Mouse (Mus musculus): ENCODE measurements at regions not wholly inside any gene's neighbourhood (a gene's known extent, or its start where the extent isn't known, plus 50 kb on each side); places are given as distances from the start of the nearest gene placed in this dataset.

- no peak for DNase-seq (ENCODE audit: extremely low spot score in 1 of 2, low spot score in 2 of 2)
- intact Hi-C loops (cut with DNase I): no loop called here
Observed at GRCm38 (mm10) chr5:26338191-26338590, 80.7 kb downstream of the Gm7361 start.

GRCm38 (mm10) chr5:26339266-26339665 lies 81.8 kb downstream of the Gm7361 start:
- no peak for DNase-seq (ENCODE audit: extremely low spot score in 1 of 2, low spot score in 2 of 2)
- intact Hi-C loops (cut with DNase I): no loop called here

GRCm38 (mm10) chr5:26355156-26355555 lies 97.7 kb downstream of the Gm7361 start:
- no peak for DNase-seq (ENCODE audit: extremely low spot score in 1 of 2, low spot score in 2 of 2)
- intact Hi-C loops (cut with DNase I): no loop called here

DNA sequence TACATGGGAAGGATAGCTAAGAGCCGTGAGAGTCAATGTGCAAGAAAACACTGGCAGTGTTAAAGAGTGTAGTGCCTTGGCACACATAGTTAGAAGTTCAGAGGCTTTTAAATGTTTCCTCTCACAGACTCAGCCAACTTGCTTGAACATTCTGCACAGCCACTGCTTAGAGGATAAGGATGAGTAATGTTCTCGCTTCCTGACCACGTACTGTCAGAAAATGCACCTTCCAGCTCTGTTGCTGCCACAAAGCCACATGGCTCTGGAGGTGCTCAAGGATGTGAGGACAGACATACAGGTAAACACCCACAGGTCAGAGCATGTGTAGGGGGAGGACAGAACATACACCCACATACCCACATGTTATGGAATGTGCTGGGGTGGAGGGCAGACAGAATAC lies 101.6 kb downstream of the Gm7361 start:
- DNase-seq (ENCODE audit: extremely low spot score in 1 of 2, low spot score in 2 of 2): no peak

DNA sequence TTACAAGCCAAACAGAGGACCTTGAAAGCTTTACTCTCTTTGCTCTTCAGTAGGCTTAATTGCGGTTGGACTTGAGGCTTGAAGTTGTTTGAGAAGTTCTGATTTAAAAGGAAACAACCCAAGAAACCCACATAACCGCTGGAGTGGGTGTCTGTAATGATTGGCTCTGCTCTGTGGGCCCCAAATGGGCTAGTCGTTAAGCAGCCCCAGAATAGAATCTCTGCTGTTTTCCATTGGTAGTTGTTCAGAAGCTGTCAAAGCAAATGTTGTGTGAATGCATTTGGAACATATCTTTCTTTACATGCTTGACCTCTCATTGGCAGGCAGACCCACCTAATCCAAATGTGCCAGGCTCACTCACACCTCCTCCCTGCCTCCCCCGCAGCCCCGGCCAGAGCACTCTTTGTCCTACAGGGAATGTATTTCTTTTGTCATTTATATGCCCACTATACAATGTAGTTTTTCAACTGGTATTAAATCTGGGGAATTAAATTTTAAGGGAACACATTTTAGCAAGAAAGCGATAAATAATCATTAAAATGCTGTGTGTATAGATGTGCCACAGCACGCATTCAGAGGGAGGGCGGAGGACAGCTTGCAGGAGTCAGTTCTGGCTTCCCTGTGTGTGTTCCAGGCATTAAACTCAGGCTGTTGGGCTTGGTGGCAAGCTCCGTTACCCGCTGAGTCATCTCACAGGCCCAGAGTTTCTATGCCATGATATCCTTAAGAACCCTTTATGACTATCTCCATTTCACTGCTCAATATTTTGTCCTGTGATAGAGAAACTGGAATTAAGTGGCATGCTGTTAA lies 116.9 kb downstream of the Gm7361 start:
- no peak for DNase-seq (ENCODE audit: extremely low spot score in 1 of 2, low spot score in 2 of 2)

More for the DNA sequence above, 101.6 kb downstream of the Gm7361 start:
- intact Hi-C loops (cut with DNase I): no loop called here

DNA sequence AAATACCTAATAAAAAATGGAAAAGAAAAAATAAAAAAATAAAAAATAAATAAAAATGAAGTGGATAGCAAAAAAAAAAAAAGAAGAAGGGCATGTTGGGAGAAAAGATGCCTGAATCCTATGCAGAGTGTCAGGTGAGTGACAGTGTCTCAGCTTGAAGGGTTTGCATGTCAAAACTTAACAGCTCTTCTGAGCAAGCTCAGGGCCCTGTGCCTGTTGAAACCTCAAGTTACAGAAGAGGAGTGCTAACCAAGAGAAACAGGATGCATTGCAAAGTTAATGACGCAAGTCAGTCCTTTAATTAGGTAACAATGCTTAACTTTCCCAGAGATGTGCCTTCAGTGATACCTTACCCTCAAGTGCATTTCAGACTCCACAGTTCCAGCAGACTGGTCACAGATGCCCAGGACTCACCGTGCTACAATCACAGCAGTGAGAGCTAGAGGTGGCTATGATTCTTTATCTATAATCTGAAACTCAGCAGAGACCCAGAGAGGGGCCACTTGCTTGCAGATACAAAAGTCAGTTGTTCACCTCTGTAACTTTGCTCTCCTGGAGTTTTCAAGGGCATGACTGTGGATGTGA lies 149.7 kb downstream of the Gm7361 start:
- DNase-seq (ENCODE audit: extremely low spot score in 1 of 2, low spot score in 2 of 2): no peak
- intact Hi-C loops (cut with DNase I): no loop called here

More for the DNA sequence above, 116.9 kb downstream of the Gm7361 start:
- intact Hi-C loops (cut with DNase I): no loop called here

GRCm38 (mm10) chr5:26413185-26413584 lies 155.7 kb downstream of the Gm7361 start:
- DNase-seq (ENCODE audit: extremely low spot score in 1 of 2, low spot score in 2 of 2): no peak
- intact Hi-C loops (cut with DNase I): no loop called here

- no peak for DNase-seq (ENCODE audit: extremely low spot score in 1 of 2, low spot score in 2 of 2)
- intact Hi-C loops (cut with DNase I): no loop called here
Observed at GRCm38 (mm10) chr5:26444331-26445200, 187.1 kb downstream of the Gm7361 start.

DNA sequence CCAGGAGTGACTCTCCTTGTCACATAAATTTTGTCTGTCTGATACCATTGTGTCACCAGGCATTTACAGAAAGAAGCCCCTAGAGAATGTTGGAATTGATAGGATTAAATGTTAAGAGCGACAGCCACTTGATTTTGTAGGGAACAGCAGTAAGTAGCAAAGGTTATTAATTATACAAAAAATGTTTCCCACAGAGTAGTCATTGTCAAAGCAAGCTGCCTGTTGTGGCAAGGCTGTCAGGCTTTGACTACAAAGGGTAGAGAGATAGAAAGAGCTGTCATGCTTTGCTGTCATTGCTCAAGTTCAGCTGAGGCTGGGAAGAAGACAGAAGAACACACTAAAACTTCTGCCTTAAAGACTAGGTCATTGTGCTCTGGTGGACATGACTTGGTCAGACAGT lies 193.8 kb downstream of the Gm7361 start:
- intact Hi-C loops (cut with DNase I): no loop called here
- DNase-seq (ENCODE audit: extremely low spot score in 1 of 2, low spot score in 2 of 2): no peak

- intact Hi-C loops (cut with DNase I): no loop called here
Observed at GRCm38 (mm10) chr5:26457627-26458026, 200.1 kb downstream of the Gm7361 start.

GRCm38 (mm10) chr5:26466666-26467065 lies 209.2 kb downstream of the Gm7361 start:
- intact Hi-C loops (cut with DNase I): no loop called here
- no peak for DNase-seq (ENCODE audit: extremely low spot score in 1 of 2, low spot score in 2 of 2)

More at GRCm38 (mm10) chr5:26457627-26458026, 200.1 kb downstream of the Gm7361 start:
- DNase-seq (ENCODE audit: extremely low spot score in 1 of 2, low spot score in 2 of 2): no peak

- intact Hi-C loops (cut with DNase I): no loop called here
- DNase-seq (ENCODE audit: extremely low spot score in 1 of 2, low spot score in 2 of 2): no peak
Observed at GRCm38 (mm10) chr5:26485726-26486125, 228.2 kb downstream of the Gm7361 start.

GRCm38 (mm10) chr5:26494003-26494402 lies 236.5 kb downstream of the Gm7361 start:
- intact Hi-C loops (cut with DNase I): no loop called here
- no peak for DNase-seq (ENCODE audit: extremely low spot score in 1 of 2, low spot score in 2 of 2)

DNA sequence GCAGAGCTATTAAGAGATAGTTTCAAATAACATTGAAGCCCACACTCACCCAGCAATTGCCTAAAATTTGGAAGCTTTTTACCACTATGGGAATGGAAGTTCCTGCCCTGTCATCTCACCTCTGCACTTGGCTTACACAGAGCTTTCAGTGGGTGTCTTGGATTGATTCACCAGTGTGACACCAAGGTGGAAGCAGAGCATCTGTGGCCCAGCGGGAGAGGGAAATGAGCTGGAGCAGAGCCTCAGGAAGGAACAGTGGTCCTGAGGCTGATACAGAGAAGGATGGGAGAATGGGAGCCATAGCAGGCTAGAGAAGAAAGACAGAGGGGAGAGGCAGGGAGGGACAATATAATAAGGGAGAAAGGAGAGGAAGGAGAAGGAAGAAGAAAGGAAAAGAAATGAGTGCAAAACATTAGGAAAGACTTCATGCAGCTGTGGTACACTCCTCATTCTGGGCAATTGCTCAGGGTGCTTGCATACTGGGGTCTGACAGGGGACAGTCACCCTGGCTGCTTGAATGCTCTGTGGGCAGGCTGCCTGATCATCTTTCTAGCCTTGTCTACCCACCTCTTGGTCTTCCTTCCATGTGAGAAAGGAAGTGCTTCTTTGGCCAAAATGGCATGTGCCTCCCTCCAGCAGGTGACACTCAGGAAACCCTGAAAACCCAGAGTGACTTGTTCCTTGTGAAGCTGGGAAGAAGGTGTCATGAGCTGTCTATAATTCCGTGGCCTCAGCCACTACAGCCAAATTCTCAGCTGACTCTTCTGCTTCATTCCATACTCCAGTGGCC lies 240.3 kb downstream of the Gm7361 start:
- intact Hi-C loops (cut with DNase I): no loop called here
- no peak for DNase-seq (ENCODE audit: extremely low spot score in 1 of 2, low spot score in 2 of 2)

DNA sequence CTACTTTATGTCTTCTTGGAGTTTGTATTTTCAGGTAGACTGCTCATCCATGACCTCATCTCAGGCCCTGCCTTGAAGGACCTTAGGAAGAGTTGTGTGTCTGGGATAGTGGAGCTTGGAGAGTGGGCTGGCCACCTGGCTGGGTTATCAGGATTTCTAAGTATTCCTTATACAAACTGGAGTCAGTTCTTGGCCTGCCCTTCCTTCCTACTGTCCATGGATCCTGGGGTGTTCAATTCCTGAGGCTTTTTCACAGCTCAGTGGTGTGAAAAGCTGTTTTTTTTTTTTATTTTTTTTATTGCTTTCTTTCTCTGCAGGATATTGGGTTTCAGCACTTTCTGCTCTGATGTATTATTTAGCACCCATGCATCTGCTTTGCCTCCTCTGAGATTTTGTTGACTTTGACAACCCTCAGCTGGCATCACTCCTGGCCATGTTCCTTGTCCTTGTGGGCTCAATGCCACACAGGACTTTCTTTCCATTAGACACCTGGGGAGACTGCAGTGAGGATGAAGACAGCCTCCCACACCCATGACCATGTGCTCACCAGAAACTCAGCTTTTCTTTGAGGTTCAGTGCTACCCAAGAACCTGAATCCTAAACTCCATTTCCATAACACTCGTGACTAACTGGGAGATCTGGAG lies 252.2 kb downstream of the Gm7361 start:
- intact Hi-C loops (cut with DNase I): no loop called here
- no peak for DNase-seq (ENCODE audit: extremely low spot score in 1 of 2, low spot score in 2 of 2)

GRCm38 (mm10) chr5:26513039-26513955 lies 255.8 kb downstream of the Gm7361 start:
- intact Hi-C loops (cut with DNase I): no loop called here
- peak in 1 of 2 experiments; percentile 39 for DNase-seq (ENCODE audit: extremely low spot score in 1 of 2, low spot score in 2 of 2)

DNA sequence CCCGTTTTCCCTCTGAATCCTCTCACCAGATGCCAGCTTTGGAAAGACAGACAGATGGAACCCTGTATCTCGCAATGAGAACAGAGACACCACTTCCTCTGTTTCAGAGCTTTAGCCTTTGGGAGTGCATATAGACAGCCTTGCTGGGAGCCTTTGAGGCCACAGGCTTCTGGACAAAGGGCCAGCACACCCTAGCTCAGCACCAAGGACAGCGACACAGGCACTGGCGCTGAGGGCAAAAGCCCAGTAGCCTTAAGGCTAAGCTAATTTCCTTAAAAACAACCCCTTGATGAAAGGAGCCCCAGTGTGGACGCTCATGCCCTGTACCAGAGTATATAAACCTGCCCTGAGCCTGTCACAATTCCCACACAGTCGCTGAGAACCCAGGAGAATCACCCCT lies 278.1 kb downstream of the Gm7361 start:
- intact Hi-C loops (cut with DNase I): no loop called here
- no peak for DNase-seq (ENCODE audit: extremely low spot score in 1 of 2, low spot score in 2 of 2)

All from left cerebral cortex, postnatal 10 days (tissue).